Mouse (Mus musculus) heart, adult 2 months (tissue): ENCODE data around the gene Tgfbr3l.

Experiments
- CTCF ChIP-seq: fragments of 200-600 bp; IDR thresholded peaks from 2 replicates; pipeline ENCODE4 v1.8.1; 2022; ENCODE audit warnings: antibody characterized with exemption, mild to moderate bottlenecking, moderate library complexity
- POLR2A ChIP-seq: fragments of 200-500 bp; IDR thresholded peaks from 2 replicates; pipeline ENCODE4 v1.6.1; 2011; ENCODE audit warnings: mild to moderate bottlenecking, low read depth, low read length, control low read depth; ENCODE audit not compliant: insufficient read depth

- TF ChIP-seq CTCF (no peak), POLR2A (no peak)
Measured at GRCm38 (mm10) chr8:4252116-4252760, 4.2 kb downstream of the Tgfbr3l start.
